Mouse (Mus musculus): Measurements from ENCODE around the gene Lrrc49.

GRCm38 (mm10) chr9:60625895-60626294 is 62.1 kb downstream of the Lrrc49 start:
- TF ChIP-seq CTCF (IDR thresholded peaks at IDR 0.05; ENCODE audit: borderline replicate concordance, control insufficient read depth, extremely low read depth, insufficient read depth, low read length, poor library complexity) (no peak), POLR2A (IDR thresholded peaks at IDR 0.05; ENCODE audit: control insufficient read depth, extremely low read depth, insufficient read depth, low read length, poor library complexity) (no peak)

Data from thymus, adult 2 months (tissue).